Mouse (Mus musculus) CH12.LX (cell line): ENCODE measurements at regions not wholly inside any gene's neighbourhood (a gene's known extent, or its start where the extent isn't known, plus 50 kb on each side); places are given as distances from the start of the nearest gene placed in this dataset.

Experiments
- CHD2 ChIP-seq: IDR thresholded peaks from 2 replicates; pipeline ENCODE4 v1.6.1; 2011; ENCODE audit warnings: low read length, improper control_type of control experiment
- CTCF ChIP-seq, 2 experiments: IDR thresholded peaks in 1 of 2; conservative IDR thresholded peaks in 1 of 2; 2 replicates each; pipeline ENCODE4 v1.5.1; 2011 to 2012; ENCODE audit warnings: low read depth in 2 of 2, low read length in 2 of 2, improper control_type of control experiment in 1 of 2, inconsistent platforms in 1 of 2, mild to moderate bottlenecking in 1 of 2, moderate library complexity in 1 of 2
- EP300 ChIP-seq: IDR thresholded peaks from 2 replicates; pipeline ENCODE4 v1.6.1; 2011; ENCODE audit warnings: low read length, improper control_type of control experiment
- ETS1 ChIP-seq: conservative IDR thresholded peaks from 2 replicates; pipeline ENCODE4 v1.6.1; 2012; ENCODE audit warnings: low read depth, mild to moderate bottlenecking, inconsistent platforms, low read length, improper control_type of control experiment, moderate library complexity
- MAZ ChIP-seq: IDR thresholded peaks from 2 replicates; pipeline ENCODE4 v1.6.1; 2012; ENCODE audit warnings: low read depth, mild to moderate bottlenecking, inconsistent platforms, low read length, improper control_type of control experiment, moderate library complexity
- MXI1 ChIP-seq: IDR thresholded peaks from 2 replicates; pipeline ENCODE4 v1.6.1; 2011; ENCODE audit warnings: mild to moderate bottlenecking, low read depth, low read length, improper control_type of control experiment
- NRF1 ChIP-seq: IDR thresholded peaks from 2 replicates; pipeline ENCODE4 v1.6.1; 2014; ENCODE audit warnings: low read depth, mild to moderate bottlenecking, inconsistent platforms, low read length, improper control_type of control experiment, moderate library complexity
- RCOR1 ChIP-seq: conservative IDR thresholded peaks from 2 replicates; pipeline ENCODE4 v1.6.1; 2012; ENCODE audit warnings: low read depth, mild to moderate bottlenecking, inconsistent platforms, low read length, improper control_type of control experiment
- USF1 ChIP-seq: IDR thresholded peaks from 2 replicates; pipeline ENCODE4 v1.6.1; 2014; ENCODE audit warnings: low read depth, mild to moderate bottlenecking, inconsistent platforms, low read length, improper control_type of control experiment

- TF ChIP-seq NRF1 (no peak), MXI1 (no peak), CTCF (conservative IDR thresholded peaks at IDR 0.05 in 1 of 2, IDR thresholded peaks at IDR 0.05 in 1 of 2; ENCODE audit: low read depth in 2 of 2, low read length in 2 of 2) (no peak), ETS1 (no peak), RCOR1 (no peak), MAZ (no peak), CHD2 (no peak), USF1 (no peak), EP300 (no peak)
Measured at GRCm38 (mm10) chr17:16069334-16069733, 238.5 kb upstream of the Rgmb start.
